10 mouse cellular contexts compared by ENCODE assay signal in the genomic region with DNA sequence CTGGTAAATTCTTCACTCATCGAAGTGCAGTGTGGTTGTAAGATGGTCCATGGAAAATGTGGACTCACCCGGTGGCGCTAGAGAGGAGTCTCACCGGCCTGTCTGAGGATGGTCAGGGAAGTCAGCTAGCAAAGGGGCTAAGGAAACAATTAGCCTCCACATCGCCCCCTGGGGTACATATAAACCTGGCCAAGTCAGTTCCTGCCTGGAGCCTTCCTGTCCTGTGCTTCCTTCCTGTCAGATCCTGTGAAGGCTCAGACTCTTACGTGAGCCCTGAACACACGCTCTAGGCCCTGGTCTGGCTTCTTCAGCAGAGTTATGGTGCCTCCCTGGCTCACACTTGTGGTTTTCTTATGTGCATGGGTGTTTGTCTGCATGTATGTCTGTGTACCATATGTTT. TPM values are rescaled to one million over a fixed set of nuclear protein-coding genes. Genes with fewer than 3 reads are reported as not detected.
DNase-seq lines count a peak whose midpoint lies in the region; ATAC-seq and TF ChIP-seq lines count a peak whose summit lies in the region.
"Had no signal": no experiment of that assay in that cellular context is flagged by ENCODE, and none has a peak within 500 bp of the region (broad histone marks: within the 10 kb centered on the region; RNA-seq: fewer than 3 reads in every experiment).

No protein-coding gene starts in this region.

- WGBS in intestine, postnatal 0 days, result 56% methylated on average over 7 of the region's 7 CpGs
- WGBS in intestine, embryonic 16.5 days, result 55% methylated on average over 7 of the region's 7 CpGs
- 38% methylated on average over 7 of the region's 7 CpGs for WGBS in heart, postnatal 0 days

- TF ChIP-seq EP300 in heart, postnatal 0 days (IDR thresholded peaks at IDR 0.05; ENCODE audit: low read depth), result no peak

- H3K27ac ChIP-seq in intestine, postnatal 0 days (ENCODE audit: low read depth, low read length), result no peak overlapping the region
- no peak overlapping the region for H3K27ac ChIP-seq in intestine, embryonic 16.5 days (ENCODE audit: low read length)
- 0 out of 2 replicates have a peak overlapping the region, but pooled peaks have one; percentile 11 for H3K27ac ChIP-seq in heart, postnatal 0 days (ENCODE audit: low read depth)
- H3K27ac ChIP-seq: limb, embryonic 15.5 days; stomach, embryonic 15.5 days had no signal

- ATAC-seq in intestine, postnatal 0 days, result no peak
- ATAC-seq in intestine, embryonic 16.5 days, result no peak
- ATAC-seq in heart, postnatal 0 days (ENCODE audit: insufficient read depth, low read depth), result peak; percentile 50; the same call in 1 of the 2 replicates

- H3K9me3 ChIP-seq in intestine, postnatal 0 days (ENCODE audit: control insufficient read depth), result no peaks in the 10 kb centered on the region
- H3K9me3 ChIP-seq in intestine, embryonic 16.5 days (ENCODE audit: control insufficient read depth, low read length), result no peaks in the 10 kb centered on the region
- no peaks in the 10 kb centered on the region for H3K9me3 ChIP-seq in heart, postnatal 0 days (replicated peaks; ENCODE audit: control insufficient read depth, low read length)
- H3K9me3 ChIP-seq: limb, embryonic 15.5 days; stomach, embryonic 15.5 days had no signal

- peak; percentile 73 for DNase-seq in NIH3T3 (ENCODE audit: low read depth)
- peak; percentile 39 for DNase-seq in heart, postnatal 0 days (ENCODE audit: low spot score)
- peak; percentile 34 for DNase-seq in lung, postnatal 25 days (ENCODE audit: low spot score)
- DNase-seq in layer of hippocampus, adult 8-10 months (ENCODE audit: low spot score in 2 of 2), result no peak
- DNase-seq in left cerebral cortex, adult 8-10 months (ENCODE audit: low spot score in 2 of 2), result no peak
- DNase-seq in layer of hippocampus, postnatal 14 days (ENCODE audit: low spot score in 2 of 2), result no peak

- H3K4me2 ChIP-seq in intestine, postnatal 0 days (replicated peaks; ENCODE audit: low read depth), result no peak overlapping the region
- H3K4me2 ChIP-seq in intestine, embryonic 16.5 days (ENCODE audit: low read depth, low read length), result no peak overlapping the region
- H3K4me2 ChIP-seq in heart, postnatal 0 days (ENCODE audit: low read depth, low read length), result no peak overlapping the region
- H3K4me2 ChIP-seq: limb, embryonic 15.5 days; stomach, embryonic 15.5 days had no signal

- H3K4me1 ChIP-seq in intestine, postnatal 0 days (replicated peaks; ENCODE audit: control insufficient read depth, insufficient read depth, low read length), result no peaks in the 10 kb centered on the region; the same call in 1 of the 2 replicates
- H3K4me1 ChIP-seq in intestine, embryonic 16.5 days (ENCODE audit: control insufficient read depth, insufficient read depth, low read length), result peaks cover 8% of the 10 kb centered on the region
- H3K4me1 ChIP-seq in heart, postnatal 0 days (ENCODE audit: control insufficient read depth, insufficient read depth), result peaks cover 2% of the 10 kb centered on the region; the same call in 1 of the 2 replicates

- H3K4me3 ChIP-seq in intestine, postnatal 0 days (ENCODE audit: low read depth, low read length), result no peak overlapping the region
- no peak overlapping the region for H3K4me3 ChIP-seq in intestine, embryonic 16.5 days (ENCODE audit: low read length)
- H3K4me3 ChIP-seq in heart, postnatal 0 days (ENCODE audit: low read depth, low read length), result no peak overlapping the region
- H3K4me3 ChIP-seq: limb, embryonic 15.5 days; stomach, embryonic 15.5 days had no signal

- no peak overlapping the region for H3K9ac ChIP-seq in intestine, postnatal 0 days (ENCODE audit: low read depth, low read length)
- no peak overlapping the region for H3K9ac ChIP-seq in intestine, embryonic 16.5 days (ENCODE audit: low read depth, low read length)
- no peak overlapping the region for H3K9ac ChIP-seq in heart, postnatal 0 days (replicated peaks; ENCODE audit: low read depth, low read length)
- H3K9ac ChIP-seq: limb, embryonic 15.5 days; stomach, embryonic 15.5 days had no signal

- no peaks in the 10 kb centered on the region; the same call in 1 of the 2 replicates for H3K27me3 ChIP-seq in intestine, postnatal 0 days (replicated peaks; ENCODE audit: control insufficient read depth, insufficient read depth, low read length)
- peaks cover 3% of the 10 kb centered on the region; the same call in 1 of the 2 replicates for H3K27me3 ChIP-seq in intestine, embryonic 16.5 days (replicated peaks; ENCODE audit: control insufficient read depth, insufficient read depth, low read length)
- H3K27me3 ChIP-seq in heart, postnatal 0 days (ENCODE audit: control insufficient read depth, insufficient read depth, low read length), result no peaks in the 10 kb centered on the region
- H3K27me3 ChIP-seq: limb, embryonic 15.5 days; stomach, embryonic 15.5 days had no signal

- H3K36me3 ChIP-seq in intestine, postnatal 0 days (ENCODE audit: control insufficient read depth, insufficient read depth), result no peaks in the 10 kb centered on the region
- H3K36me3 ChIP-seq in intestine, embryonic 16.5 days (ENCODE audit: control insufficient read depth, insufficient read depth, low read length), result no peaks in the 10 kb centered on the region
- no peaks in the 10 kb centered on the region for H3K36me3 ChIP-seq in heart, postnatal 0 days (replicated peaks; ENCODE audit: control insufficient read depth, insufficient read depth, low read length)
- H3K36me3 ChIP-seq: stomach, embryonic 15.5 days had no signal

- TF ChIP-seq CTCF in intestine, postnatal 0 days (IDR thresholded peaks at IDR 0.05; ENCODE audit: low read depth), result peak; percentile 66
- peak; percentile 40 for TF ChIP-seq CTCF in heart, postnatal 0 days (IDR thresholded peaks at IDR 0.05; ENCODE audit: low read depth)

RNA-seq across cellular contexts. Expression of gene Ptch2, which starts 5.3 kb away (rescaled TPM):
- 1.3 and 1.4 TPM in 2 replicates for polyA plus RNA-seq in intestine, postnatal 0 days (2015; fragmentation: Nextera tagmentation; extraction: Ambion mirVana)
- 6.2 and 6.4 TPM in 2 replicates for polyA plus RNA-seq in intestine, embryonic 16.5 days (2015; fragmentation: Nextera tagmentation; extraction: Ambion mirVana)
- total RNA-seq in heart, postnatal 0 days (2014; rRNA removed; ENCODE audit: low replicate concordance), result 3.2 and 3.6 TPM in 2 replicates
- 1.2 and 1.4 TPM in 2 replicates for polyA plus RNA-seq in heart, postnatal 0 days (2015; fragmentation: Nextera tagmentation; extraction: Ambion mirVana)
- total RNA-seq in layer of hippocampus, adult 8-10 months (2022), result 1 to 10 TPM; 1.7 to 3.4 (median 2.2) TPM
- total RNA-seq in left cerebral cortex, adult 8-10 months (2022), result 1 to 10 TPM; 1.4 to 3.0 (median 1.6) TPM
- 1 to 10 TPM; 1.9 to 3.6 TPM for total RNA-seq in layer of hippocampus, postnatal 14 days (2021)

RNA-seq across cellular contexts. Expression of gene Btbd19, which starts 24.3 kb away (rescaled TPM):
- 2.9 and 3.5 TPM in 2 replicates for polyA plus RNA-seq in intestine, postnatal 0 days (2015; fragmentation: Nextera tagmentation; extraction: Ambion mirVana)
- polyA plus RNA-seq in intestine, embryonic 16.5 days (2015; fragmentation: Nextera tagmentation; extraction: Ambion mirVana), result 3.9 and 4.8 TPM in 2 replicates
- total RNA-seq in heart, postnatal 0 days (2014; rRNA removed; ENCODE audit: low replicate concordance), result 7.4 and 8.6 TPM in 2 replicates
- 2.7 and 2.8 TPM in 2 replicates for polyA plus RNA-seq in heart, postnatal 0 days (2015; fragmentation: Nextera tagmentation; extraction: Ambion mirVana)
- 10 to 100 TPM; 12.9 to 18.3 (median 16.2) TPM for total RNA-seq in layer of hippocampus, adult 8-10 months (2022)
- total RNA-seq in left cerebral cortex, adult 8-10 months (2022), result 10 to 100 TPM; 14.1 to 18.8 (median 17.4) TPM
- total RNA-seq in layer of hippocampus, postnatal 14 days (2021), result 1 to 10 TPM; 9.4 to 9.9 TPM

RNA-seq across cellular contexts. Expression of gene Tctex1d4, which starts 25.4 kb away (rescaled TPM):
- polyA plus RNA-seq in intestine, postnatal 0 days (2015; fragmentation: Nextera tagmentation; extraction: Ambion mirVana), result 0.22 TPM in 2 replicates
- not detected in 2 replicates for polyA plus RNA-seq in intestine, embryonic 16.5 days (2015; fragmentation: Nextera tagmentation; extraction: Ambion mirVana)
- not detected in 2 replicates for total RNA-seq in heart, postnatal 0 days (2014; rRNA removed; ENCODE audit: low replicate concordance)
- 1.3 TPM in 1 of 2 replicates, not detected in the other for polyA plus RNA-seq in heart, postnatal 0 days (2015; fragmentation: Nextera tagmentation; extraction: Ambion mirVana)
- under 1 TPM; 0.74 to 0.81 (median 0.78) TPM for total RNA-seq in layer of hippocampus, adult 8-10 months (2022)
- total RNA-seq in left cerebral cortex, adult 8-10 months (2022), result not detected
- total RNA-seq in layer of hippocampus, postnatal 14 days (2021), result 1 to 10 TPM in 1 of 2 experiments, under 1 TPM in 1; 0.95 to 2.3 TPM
- polyA plus RNA-seq: limb, embryonic 15.5 days had no signal

RNA-seq across cellular contexts. Expression of gene Plk3, which starts 32.5 kb away (rescaled TPM):
- polyA plus RNA-seq in intestine, postnatal 0 days (2015; fragmentation: Nextera tagmentation; extraction: Ambion mirVana), result 5.3 and 7.0 TPM in 2 replicates
- 2.5 and 4.1 TPM in 2 replicates for polyA plus RNA-seq in intestine, embryonic 16.5 days (2015; fragmentation: Nextera tagmentation; extraction: Ambion mirVana)
- 1.6 and 4.0 TPM in 2 replicates for total RNA-seq in heart, postnatal 0 days (2014; rRNA removed; ENCODE audit: low replicate concordance)
- 1.6 and 1.9 TPM in 2 replicates for polyA plus RNA-seq in heart, postnatal 0 days (2015; fragmentation: Nextera tagmentation; extraction: Ambion mirVana)
- total RNA-seq in layer of hippocampus, adult 8-10 months (2022), result 1 to 10 TPM; 9.0 to 10.0 (median 9.6) TPM
- total RNA-seq in left cerebral cortex, adult 8-10 months (2022), result 10 to 100 TPM in 3 of 4 experiments, 1 to 10 TPM in 1; 8.0 to 14.1 (median 12.9) TPM
- total RNA-seq in layer of hippocampus, postnatal 14 days (2021), result 10 to 100 TPM; 11.6 to 13.8 TPM

RNA-seq across cellular contexts. Expression of gene Rps8, which starts 54.8 kb away (rescaled TPM):
- polyA plus RNA-seq in intestine, postnatal 0 days (2015; fragmentation: Nextera tagmentation; extraction: Ambion mirVana), result 563 and 564 TPM in 2 replicates
- polyA plus RNA-seq in intestine, embryonic 16.5 days (2015; fragmentation: Nextera tagmentation; extraction: Ambion mirVana), result 811 and 851 TPM in 2 replicates
- 638 and 752 TPM in 2 replicates for total RNA-seq in heart, postnatal 0 days (2014; rRNA removed; ENCODE audit: low replicate concordance)
- 456 and 475 TPM in 2 replicates for polyA plus RNA-seq in heart, postnatal 0 days (2015; fragmentation: Nextera tagmentation; extraction: Ambion mirVana)
- 100 to 1,000 TPM; 448 to 635 (median 527) TPM for total RNA-seq in layer of hippocampus, adult 8-10 months (2022)
- 100 to 1,000 TPM; 561 to 608 (median 588) TPM for total RNA-seq in left cerebral cortex, adult 8-10 months (2022)
- 100 to 1,000 TPM; 436 to 472 TPM for total RNA-seq in layer of hippocampus, postnatal 14 days (2021)

Comparison
In these comparisons a context has a peak if more than half of its experiments do, and no peak if none do; other contexts are left out.
1. DNase-seq: peak in NIH3T3 (single experiment), heart, postnatal 0 days (single experiment) and lung, postnatal 25 days (single experiment); none in layer of hippocampus, adult 8-10 months (0 of 2), left cerebral cortex, adult 8-10 months (0 of 2) and layer of hippocampus, postnatal 14 days (0 of 2).